Mouse (Mus musculus): ENCODE measurements around the gene Ccl11.

GRCm38 (mm10) chr11:82099511-82100323, 42.1 kb downstream of the Ccl11 start:
- no peak for TF ChIP-seq CTCF (IDR thresholded peaks at IDR 0.05; ENCODE audit: borderline replicate concordance, extremely low read depth, insufficient read depth, insufficient read length)
- TF ChIP-seq POLR2A (IDR thresholded peaks at IDR 0.05; ENCODE audit: borderline replicate concordance, extremely low read depth, insufficient read depth, insufficient read length, poor library complexity, severe bottlenecking): no peak
